Mouse (Mus musculus) cerebellum, adult 18-20 months (tissue): ENCODE data around the gene Fzd5.

Experiments used
- DNase-seq, 2 experiments: peaks; one replicate each; pipeline ENCODE4 v3.0.0; 2021

Fzd5 gene

DNA sequence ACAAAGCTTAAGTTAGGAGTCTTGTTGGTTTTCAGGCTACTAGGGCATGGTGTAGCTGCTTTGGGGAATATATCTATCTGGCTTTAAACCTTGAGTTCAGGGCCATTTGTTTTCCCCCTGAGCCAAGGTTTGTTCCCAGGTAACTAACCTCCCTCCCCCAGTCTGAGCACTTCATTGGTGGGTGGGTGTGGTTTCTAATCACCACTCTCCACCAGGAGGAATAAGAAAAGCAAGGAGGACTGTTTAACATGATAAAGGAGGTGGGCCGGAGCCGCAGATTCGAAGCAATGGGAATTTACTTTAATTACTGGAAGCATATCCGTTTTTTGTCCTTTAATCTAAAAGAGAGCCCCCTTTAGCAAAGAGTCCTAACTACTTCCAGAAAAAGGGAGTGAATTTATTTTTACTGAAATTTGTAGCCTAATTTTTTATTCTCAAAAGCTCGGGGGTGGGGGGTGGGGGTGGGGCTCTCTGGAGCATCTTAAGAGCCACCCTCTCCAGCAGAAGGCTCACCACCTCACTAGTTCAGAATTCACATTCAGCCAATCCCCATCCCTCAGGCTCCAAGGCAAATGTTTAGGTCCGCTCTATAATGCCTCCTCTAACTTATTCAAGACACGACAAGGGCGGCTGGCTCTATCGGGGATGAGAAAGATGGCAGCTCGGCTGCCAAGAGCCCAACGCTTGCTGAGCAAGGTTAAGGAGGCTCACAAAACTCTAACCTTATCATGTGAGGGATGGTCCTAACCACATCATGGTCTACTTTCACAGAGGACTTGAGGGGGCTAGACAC, 3.9 kb downstream of the Fzd5 start:
- no peak for DNase-seq

DNA sequence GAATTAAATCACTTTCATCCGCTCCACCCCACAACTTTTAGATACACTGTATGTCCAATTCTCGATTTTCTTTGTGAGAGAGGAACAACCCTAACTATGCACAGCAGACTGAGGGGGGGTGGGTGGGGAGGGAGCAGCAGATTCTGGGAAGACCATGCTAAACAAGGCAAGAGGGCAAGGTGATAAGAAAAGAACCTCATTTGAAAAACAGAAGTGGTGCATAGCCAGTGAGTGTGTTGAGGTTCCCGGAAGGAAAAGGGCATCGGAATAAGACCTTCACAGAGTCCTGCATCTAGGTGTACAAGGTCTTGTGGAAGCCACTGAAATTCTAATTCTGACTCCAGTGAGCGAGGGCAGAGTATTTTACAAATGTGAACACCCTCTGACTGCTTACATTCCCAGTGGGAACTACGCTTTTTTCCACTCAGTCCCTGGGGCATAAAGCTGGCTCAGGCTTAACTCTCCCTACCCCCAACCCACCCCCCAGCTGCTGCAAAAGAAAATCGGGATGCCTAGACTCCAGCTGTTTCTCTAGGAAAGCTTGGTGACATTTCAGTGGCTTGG, 4.8 kb downstream of the Fzd5 start:
- no peak for DNase-seq

DNA sequence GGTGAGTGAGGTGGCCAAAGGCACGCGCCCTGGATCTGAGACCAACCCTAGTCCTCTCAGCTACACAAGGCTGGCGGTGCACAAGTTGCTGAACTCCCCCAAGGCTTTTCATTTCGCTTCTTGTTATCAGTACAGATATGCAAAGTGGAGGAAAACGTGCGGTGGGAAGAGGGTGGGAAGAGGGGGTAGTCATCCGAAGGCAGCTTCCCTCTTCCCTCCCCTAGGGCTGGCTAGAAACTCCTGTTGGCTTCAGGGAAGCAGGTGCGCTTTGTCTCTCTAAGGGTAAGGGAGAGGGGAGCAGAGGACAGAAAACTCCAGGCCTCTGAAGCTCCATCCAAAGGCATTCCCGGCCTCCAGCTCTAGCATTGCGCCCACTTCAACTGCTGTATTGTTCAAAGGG, 5.4 kb downstream of the Fzd5 start:
- DNase-seq = no peak

DNA sequence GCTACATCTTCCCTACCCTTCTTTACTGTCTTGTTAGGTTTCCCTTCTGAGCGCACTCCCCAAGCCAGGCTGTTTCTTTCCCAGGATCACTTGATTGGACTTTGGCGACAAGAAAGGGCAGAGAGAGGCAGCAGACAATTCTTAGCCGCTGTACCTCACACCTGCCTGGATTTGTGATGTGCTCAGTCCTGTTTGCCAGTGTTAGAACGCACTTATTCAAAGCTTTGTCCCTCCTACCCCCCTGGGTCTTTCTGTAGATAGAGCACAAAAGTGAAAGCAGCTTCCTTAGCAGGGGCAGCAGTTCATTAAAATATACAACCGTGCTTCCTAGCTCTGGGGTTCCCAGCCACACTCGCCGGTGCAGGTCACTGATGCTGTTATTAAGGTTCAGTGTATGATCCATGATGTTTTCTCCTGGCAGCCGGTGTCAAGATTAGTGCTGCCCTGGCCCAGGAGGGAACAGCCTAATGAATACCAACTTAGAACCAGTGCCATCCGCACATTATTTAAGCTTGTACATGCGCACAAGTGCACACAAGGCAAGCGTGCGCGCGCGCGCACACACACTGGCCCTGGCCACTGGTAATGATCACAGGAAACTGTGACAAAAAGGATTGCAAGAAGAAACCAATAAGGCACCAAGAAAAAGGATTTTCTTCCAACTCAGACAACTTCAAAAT, 6.1 kb downstream of the Fzd5 start:
- DNase-seq = no peak

DNA sequence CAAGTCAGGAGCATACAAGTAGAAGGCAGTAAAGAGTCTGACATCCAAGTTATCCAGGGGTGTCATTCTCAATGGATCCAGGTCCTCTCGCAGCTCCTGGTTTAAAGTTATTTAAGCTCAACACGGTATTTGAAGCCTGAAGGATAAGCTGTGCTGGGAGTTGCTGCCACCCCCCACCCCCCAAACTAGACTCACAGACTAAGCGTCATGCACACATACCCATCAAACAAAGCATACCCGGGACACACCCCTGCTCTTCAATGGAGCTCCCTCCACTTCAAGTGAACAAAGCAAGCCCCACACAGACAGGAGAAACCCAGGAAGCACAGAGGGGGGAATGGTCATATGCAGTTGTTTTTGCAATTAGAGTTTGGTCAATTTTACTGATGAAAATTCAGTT, 7.5 kb downstream of the Fzd5 start:
- no peak for DNase-seq

DNA sequence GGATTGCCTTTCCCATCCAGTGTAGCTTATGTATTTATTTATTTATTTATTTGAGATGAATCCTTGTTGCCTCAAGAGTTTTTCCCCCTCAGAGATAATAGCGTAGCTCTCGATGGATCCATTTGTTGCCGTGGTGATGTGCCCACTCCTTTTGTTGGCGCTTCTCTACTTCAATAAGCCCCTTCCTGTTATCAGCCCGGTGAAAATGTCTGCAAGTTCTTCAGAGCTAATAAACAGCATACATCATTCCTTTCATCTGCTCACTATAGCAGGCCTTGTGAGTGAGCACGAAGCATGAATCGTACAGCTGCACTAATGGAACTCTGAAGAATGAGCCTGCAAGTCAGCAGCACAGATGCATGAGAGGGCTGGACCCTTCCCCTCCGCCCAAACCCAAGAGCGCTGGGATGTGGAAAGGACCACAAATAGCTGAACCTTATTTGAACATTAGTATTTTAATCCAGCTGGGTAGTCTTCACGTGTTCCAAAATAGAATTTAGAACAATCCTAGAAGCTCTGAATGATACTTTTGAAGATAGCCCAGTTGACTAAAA, 16.4 kb downstream of the Fzd5 start:
- no peak for DNase-seq

DNA sequence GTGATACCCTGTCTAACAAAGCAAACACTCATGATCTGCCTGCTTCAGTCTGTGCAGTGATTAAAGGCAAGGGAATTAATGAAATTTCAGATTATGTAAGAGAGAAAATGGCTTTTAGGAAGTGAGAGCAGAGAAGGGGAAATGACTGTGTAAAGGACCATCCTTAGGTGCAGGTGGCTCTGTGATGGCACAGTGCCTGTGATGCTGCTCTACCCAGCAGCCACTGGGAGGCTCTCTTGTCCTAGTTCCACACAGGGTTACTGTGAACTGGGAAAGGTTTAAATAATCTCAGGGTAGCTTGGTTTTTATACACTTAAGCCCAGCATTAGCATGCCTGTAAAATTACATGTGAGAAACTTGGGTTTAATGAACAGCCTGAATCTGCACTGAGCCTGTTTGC, 20.0 kb downstream of the Fzd5 start:
- DNase-seq = peak; percentile 64 to 67

DNA sequence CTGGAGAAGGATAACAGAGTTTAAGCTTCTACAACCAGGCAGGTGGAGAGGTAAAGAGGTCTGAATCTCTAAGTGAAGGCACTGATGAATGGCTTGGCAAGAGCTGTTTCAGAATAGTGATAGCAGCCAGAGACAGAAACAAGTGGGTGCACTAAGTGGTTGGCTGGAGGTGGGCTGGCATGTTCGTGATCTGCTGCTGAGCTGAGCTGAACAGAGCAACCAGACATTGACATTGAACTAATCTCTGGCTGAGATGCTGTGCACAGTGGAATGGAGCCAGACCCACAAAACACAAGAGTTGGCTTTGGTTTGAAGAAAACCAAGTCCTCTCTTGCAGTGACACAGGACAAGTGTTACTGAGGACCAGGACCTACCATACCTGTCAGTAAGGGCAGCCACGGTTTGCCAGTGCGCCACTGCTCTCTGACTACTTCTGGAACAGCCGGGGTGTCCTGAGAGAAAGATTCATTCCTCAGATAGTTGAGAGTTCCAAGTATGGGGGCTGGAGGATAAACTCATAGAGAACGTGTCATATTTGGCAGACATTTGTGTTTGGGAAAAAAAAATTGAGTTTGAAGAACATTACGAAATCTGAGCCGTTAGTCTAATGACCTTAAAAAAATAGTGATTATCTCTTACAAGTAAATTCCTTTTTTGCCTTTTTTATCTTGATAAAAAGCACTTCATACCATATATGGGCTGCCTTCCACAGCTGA, 20.8 kb downstream of the Fzd5 start:
- DNase-seq = no peak

DNA sequence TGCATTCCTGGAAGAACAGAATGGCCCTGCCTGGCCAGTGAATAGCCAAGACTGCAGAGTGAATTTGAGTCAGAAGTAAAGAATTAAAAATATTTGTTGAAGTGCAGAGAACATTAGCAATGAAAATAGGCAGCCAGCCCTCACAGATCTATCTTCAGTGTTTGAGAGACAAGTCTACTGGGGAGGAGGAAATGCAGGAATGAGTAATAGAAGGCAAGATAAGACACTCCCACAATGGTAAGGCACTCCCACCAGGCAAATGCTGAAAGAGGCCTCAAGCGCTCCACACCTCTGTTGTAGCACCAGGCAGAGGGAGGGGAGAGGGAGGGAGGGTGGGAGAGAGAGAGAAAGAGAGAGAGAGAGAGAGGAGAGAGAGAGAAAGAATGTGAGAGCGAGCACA, 22.1 kb downstream of the Fzd5 start:
- no peak for DNase-seq

DNA sequence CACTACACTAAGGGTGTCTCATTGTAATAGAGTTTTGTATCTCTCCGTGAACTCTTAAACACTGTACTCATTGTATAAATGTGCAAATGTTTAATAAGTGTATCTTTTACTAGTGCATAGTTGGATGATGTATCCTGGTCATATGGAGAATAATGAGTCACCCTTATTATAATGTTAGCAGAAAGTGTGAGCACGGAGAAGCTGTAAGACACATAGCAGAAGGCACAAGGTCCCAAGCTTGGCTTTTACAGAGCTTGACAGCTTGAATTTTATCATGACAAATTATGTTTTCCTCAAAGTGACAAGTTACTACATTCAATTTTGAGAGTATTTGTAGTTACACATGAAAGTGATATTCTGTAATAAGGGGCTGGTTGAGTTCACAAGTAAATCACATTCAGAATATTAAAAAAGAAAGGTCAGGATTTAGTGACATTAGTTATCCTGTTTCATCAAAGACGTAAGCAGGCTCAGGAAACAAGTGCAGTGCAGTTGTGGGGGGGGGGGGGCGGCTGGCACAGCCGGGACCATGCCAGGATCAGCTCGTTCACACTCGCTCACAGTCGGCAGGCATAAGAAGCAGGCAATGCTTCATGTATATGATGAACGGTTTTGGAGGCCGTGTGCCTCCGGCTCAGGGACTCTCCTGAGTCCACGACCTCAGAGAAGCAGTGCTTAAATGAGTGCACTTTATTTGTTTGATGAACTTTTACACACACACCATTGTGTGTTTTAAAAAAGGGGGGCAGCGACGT, 25.4 kb downstream of the Fzd5 start:
- DNase-seq = no peak

DNA sequence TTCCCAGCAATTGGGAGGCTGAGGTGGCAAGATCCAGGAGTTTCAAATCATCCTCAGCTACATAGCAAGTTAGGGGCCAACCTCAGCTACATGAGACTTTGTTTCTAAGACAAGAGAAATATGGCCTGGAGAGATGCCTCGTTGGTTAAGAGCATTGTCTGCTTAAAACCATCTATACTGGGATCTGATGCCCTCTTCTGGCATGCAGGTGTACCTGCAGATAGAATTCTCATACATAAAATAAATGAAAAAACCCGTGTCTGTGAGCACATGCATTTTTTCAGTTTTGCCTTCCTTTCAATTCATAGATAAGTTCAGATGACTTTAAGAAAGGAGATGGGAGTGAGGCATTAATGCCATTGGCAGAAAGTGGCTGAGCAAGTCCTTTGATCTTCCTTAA, 27.7 kb downstream of the Fzd5 start:
- DNase-seq = peak in 1 of 2 experiments; percentile 8

DNA sequence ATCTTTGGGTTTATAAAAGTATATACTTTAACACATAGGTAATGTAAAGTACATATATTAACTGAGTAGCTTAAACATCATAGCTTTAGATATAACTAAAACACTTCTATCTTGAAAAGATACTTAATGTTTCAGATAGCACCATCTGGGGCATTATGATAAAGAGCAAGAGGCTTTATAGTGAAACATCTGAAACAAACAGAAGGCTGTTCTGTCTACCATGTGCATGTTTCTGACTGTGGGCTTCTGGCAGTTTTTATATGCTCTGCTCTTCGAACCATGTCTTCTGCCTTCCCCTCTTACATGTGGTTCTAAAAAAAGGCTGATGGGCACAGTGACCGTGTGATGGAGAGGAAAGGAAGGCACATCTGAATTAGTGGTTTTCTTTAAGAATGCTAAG, 30.9 kb downstream of the Fzd5 start:
- no peak for DNase-seq

DNA sequence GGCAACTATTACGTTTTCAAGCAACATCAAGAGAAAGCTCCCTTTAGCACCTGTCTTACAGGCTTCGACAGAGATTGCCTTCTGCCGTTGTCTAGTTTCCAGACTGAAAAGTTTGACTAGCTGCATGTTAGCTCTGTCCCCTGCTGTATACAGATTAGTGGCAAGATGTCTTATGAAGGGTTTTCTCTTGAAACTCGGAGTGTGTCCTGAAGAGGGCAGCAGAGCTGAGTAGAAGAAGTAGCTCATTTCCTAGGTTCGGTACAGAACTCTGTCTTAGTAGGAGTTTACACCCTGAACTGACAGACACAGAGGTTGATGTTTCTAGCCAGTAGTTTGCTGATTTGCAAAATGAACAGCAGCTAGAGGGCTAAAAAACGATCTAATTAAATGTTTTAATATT, 32.3 kb downstream of the Fzd5 start:
- DNase-seq = peak; percentile 69 to 72

DNA sequence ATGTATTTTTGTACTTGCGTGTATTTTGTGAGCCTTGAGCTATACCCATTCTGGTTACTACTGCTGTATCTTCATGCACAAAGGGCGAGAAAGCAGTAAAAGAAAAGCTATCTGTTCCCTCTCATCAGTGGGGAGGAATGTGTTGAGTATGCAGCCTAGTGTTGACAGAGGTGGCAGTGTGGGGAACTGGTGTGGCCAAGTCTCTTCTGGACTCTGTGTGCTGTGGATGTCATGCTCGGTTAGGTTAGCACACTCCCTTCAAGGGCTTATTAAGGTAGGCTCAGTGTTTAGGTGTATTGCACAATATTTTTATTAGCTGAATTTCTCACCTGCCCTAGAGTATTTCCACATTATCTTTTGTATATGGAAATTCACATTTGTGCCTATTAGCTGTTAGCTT, 35.8 kb downstream of the Fzd5 start:
- DNase-seq = no peak

DNA sequence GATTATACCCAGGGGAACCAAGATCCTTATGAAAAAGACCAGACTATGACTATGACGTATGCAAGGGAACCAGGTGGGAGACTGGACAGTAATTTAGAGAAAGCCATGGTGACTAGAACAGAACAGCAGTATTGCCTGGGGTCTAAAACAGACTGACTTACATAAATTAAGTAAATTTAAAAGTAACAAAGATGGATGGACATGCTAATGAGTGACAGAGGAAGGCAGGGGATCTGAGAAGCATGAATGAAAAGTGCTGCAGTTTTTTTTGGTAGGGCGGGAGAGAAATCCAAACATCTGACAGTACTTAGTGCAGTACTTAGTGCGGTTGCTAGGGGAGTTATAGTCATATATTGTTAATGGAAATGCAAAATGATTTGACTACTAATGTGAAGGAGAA, 42.4 kb downstream of the Fzd5 start:
- no peak for DNase-seq

DNA sequence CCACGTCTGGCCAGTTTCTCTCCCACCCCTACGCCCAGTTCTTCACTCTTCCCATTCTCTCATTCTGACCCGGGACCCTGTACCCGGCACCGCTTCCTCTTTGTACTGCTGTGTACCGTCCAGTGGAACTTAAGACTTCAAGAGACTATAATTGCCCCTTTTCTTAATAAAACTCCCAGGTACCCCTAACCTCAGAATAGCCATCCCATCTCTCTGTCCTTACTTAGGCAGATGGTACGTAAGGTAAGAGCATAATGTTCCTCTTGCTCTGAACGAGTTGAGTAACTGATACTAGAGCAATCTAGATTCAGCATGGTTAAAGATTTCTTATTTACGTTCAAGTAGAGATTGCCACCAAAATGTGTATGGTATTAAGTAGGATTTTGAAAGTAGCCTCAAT, 46.0 kb downstream of the Fzd5 start:
- no peak for DNase-seq

DNA sequence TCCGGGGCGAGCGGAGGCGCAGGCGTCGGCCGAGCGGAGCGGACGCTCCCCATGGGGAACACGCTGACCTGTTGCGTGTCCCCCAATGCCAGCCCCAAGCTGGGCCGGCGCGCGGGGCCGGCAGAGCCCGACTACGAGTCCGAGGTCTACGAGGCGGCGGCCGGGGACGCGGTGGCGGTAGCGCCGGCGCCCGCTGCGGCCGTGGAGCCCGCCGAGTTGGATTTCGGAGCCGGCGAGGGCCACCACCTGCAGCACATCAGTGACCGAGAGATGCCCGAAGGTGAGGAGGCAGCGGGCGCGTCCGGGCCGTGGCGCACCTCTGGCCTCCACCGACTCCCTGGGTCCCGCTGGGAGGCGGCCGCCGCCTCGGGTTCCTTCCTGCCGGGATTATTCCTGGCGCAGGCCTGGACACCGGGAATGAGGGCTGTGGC, 46.4 kb downstream of the Fzd5 start:
- DNase-seq = peak; percentile 42 to 70

DNA sequence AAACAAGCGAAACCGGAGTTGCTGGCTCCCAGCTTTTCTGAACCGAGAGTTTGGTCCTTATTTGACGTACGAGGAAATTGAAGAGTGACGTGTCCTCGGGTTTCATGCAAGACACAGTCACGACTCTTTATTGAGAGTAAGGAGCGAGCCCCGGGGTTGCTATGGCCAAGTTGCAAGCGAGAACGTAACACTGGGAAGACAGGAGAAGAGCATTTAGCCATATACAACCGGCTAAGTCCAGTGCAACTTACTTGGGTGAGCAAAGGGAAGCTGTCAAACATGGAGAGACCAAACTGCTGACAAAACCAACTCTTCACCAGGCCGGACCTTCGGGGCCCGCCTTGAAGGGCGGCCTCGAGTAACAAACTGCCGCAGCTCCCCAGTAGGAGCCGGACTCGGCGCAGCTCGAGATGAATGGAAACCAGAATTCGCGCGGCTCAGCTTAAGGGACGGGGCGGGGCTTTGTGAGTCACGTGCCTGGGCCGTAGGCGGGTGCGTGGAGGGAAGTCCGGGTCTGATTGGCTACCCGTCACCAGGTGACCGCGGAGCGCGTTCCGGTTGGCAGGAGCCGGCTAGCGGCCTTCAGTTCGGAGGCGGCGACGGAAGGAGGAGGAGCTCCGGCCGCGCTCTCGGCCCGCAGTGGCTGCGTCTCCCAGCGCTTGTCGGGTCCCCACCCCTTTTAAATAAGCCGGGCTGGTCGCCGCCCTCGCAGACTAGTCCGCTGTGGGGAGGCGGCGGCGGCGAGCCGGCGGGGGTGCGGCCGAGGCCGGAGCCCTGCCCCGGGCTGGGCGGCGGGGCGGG, 47.1 kb downstream of the Fzd5 start, which contains the start of gene Ccnyl1:
Ccnyl1 (plus strand) TSS at position 243 of the 801 bp plus-strand sequence.
- peak; percentile 97 to 98 for DNase-seq

DNA sequence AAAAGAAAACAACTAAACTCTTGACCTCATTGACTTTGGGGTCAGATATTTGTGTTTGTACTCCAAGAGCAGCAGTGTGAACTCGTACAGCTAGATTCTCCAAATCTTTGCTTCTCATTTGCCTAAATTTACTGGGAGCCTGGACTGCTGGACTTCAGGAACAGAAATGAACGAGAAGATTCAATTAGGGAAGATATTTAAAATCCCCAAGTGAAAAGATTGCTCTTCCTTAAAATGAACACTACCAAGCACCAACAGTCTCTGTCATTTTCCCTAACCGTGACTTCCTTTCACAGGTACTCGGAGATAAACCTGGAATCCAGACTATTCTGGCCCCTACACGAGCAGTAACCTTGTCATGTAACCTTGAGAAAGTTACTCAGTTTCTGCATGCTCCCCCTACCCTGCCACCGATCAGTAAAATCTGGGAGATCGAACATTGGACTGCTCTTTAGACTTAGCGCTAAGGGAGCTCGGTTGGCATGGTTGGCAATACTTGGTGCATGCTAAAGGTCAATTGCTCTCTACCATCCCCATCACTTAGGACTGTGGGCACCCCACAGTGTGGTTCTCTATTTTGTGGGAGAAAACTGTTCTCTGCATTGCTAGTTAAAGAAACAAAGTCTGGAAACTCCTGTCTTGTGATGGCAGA, 47.9 kb downstream of the Fzd5 start:
- DNase-seq = peak; percentile 5 to 9

DNA sequence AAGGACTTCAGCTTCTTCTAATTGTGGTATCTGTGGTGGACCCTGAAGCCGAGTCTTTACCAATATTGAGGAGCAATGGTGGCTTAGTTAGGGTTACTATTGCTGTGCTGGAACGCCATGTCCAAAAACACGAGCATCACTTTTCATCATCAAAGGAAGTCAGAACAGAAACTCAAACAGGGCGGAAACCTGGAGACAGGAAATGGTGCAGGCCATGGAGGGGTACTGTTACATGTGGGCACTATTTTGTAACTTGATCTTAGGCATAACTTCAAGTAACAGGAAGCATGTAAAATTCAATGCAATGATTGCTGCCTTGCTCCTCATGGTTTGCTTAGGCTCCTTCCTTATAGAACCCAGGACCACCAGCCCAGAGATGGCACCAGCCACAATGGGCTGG, 49.5 kb downstream of the Fzd5 start:
- DNase-seq = no peak

DNA sequence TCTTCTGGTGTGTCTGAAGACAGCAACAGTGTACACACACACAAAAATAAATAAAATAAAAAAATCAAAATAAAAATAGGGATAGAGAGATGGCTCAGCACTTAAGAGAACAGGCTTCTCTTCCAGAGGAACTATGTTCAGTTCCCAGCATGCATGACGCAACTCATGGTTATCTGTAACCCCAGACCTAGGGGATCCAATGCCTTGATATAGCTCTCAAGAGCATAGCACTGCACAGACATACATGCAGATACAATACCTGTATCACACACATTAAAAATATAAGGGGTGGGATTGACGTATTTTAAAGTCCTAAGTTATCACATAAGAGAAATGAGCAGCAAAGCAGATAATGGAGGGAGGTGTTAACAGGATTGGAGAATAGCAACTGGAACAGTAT, 53.1 kb downstream of the Fzd5 start:
- DNase-seq = no peak
